In genomic region chr4:45789263-45789958, GRCm38 (mm10) we compare ENCODE assay signal across 9 mouse cellular contexts. TPM values are rescaled to one million over a fixed set of nuclear protein-coding genes. Genes with fewer than 3 reads are reported as not detected.
DNase-seq lines count a peak whose midpoint lies in the region; ATAC-seq lines count a peak whose summit lies in the region.
"Had no signal": no experiment of that assay in that cellular context is flagged by ENCODE, and none has a peak within 500 bp of the region (broad histone marks: within the 10 kb centered on the region; RNA-seq: fewer than 3 reads in every experiment).

No protein-coding gene starts in this region.

- no peaks in the 10 kb centered on the region for H3K36me3 ChIP-seq in kidney, embryonic 15.5 days
- no peaks in the 10 kb centered on the region for H3K36me3 ChIP-seq in heart, embryonic 16.5 days (ENCODE audit: control insufficient read depth, insufficient read depth)
- H3K36me3 ChIP-seq in midbrain, embryonic 10.5 days = no peaks in the 10 kb centered on the region
- H3K36me3 ChIP-seq: midbrain, embryonic 12.5 days had no signal

- peaks cover 22% of the 10 kb centered on the region; the same call in 1 of the 2 replicates for H3K4me1 ChIP-seq in kidney, embryonic 15.5 days
- peaks cover 25% of the 10 kb centered on the region for H3K4me1 ChIP-seq in heart, embryonic 16.5 days (ENCODE audit: control insufficient read depth, insufficient read depth, low read length)
- H3K4me1 ChIP-seq in midbrain, embryonic 10.5 days = peaks cover 33% of the 10 kb centered on the region

- H3K27me3 ChIP-seq in kidney, embryonic 15.5 days = no peaks in the 10 kb centered on the region; the same call in 1 of the 2 replicates
- peaks cover 4% of the 10 kb centered on the region; the same call in 1 of the 2 replicates for H3K27me3 ChIP-seq in heart, embryonic 16.5 days (ENCODE audit: control insufficient read depth, insufficient read depth, low read length)
- H3K27me3 ChIP-seq in midbrain, embryonic 10.5 days (ENCODE audit: low read depth, poor library complexity, severe bottlenecking) = peaks cover 40% of the 10 kb centered on the region

- no peak overlapping the region for H3K9ac ChIP-seq in kidney, embryonic 15.5 days
- peak overlapping the region; percentile 49 for H3K9ac ChIP-seq in heart, embryonic 16.5 days (ENCODE audit: low read length)
- H3K9ac ChIP-seq: midbrain, embryonic 12.5 days had no signal

- no peak overlapping the region for H3K4me2 ChIP-seq in kidney, embryonic 15.5 days
- H3K4me2 ChIP-seq in heart, embryonic 16.5 days (ENCODE audit: low read depth, low read length) = peak overlapping the region; percentile 42
- H3K4me2 ChIP-seq: midbrain, embryonic 12.5 days had no signal

- H3K9me3 ChIP-seq in kidney, embryonic 15.5 days (replicated peaks) = no peaks in the 10 kb centered on the region
- no peaks in the 10 kb centered on the region for H3K9me3 ChIP-seq in heart, embryonic 16.5 days (replicated peaks; ENCODE audit: control insufficient read depth, low read length)
- H3K9me3 ChIP-seq in midbrain, embryonic 10.5 days (replicated peaks) = no peaks in the 10 kb centered on the region
- H3K9me3 ChIP-seq: midbrain, embryonic 12.5 days had no signal

- no peak for ATAC-seq in kidney, embryonic 15.5 days (replicated peaks; ENCODE audit: low FRiP score)
- ATAC-seq in heart, embryonic 16.5 days (replicated peaks; ENCODE audit: extremely low read depth, insufficient read depth, low FRiP score) = peak; percentile 82

- DNase-seq in kidney, postnatal 14 days = peak; percentile 56
- DNase-seq in cerebellum, postnatal 36 days = peak; percentile 67 to 75
- peak; percentile 39 for DNase-seq in left cerebral cortex, adult 11 months (ENCODE audit: low spot score)
- DNase-seq in right cerebral cortex, postnatal 36 days (ENCODE audit: low spot score in 2 of 2) = peak; percentile 70 to 73
- no peak for DNase-seq in neural tube, embryonic 10.5 days (ENCODE audit: extremely low spot score, low spot score)
- DNase-seq in midbrain, embryonic 10.5 days (ENCODE audit: low spot score) = no peak

- 57% methylated on average over 13 of the region's 13 CpGs for WGBS in kidney, embryonic 15.5 days
- WGBS in heart, embryonic 16.5 days = 17% methylated on average over 13 of the region's 13 CpGs
- 72% methylated on average over 13 of the region's 13 CpGs for WGBS in midbrain, embryonic 10.5 days

- no peak overlapping the region for H3K27ac ChIP-seq in kidney, embryonic 15.5 days
- peak overlapping the region; percentile 75 for H3K27ac ChIP-seq in heart, embryonic 16.5 days (ENCODE audit: low read length)
- no peak overlapping the region; the same call in 1 of the 2 replicates for H3K27ac ChIP-seq in midbrain, embryonic 10.5 days (replicated peaks)
- H3K27ac ChIP-seq: midbrain, embryonic 12.5 days had no signal

- H3K4me3 ChIP-seq in kidney, embryonic 15.5 days (replicated peaks) = no peak overlapping the region
- no peak overlapping the region for H3K4me3 ChIP-seq in heart, embryonic 16.5 days (ENCODE audit: low read length)
- H3K4me3 ChIP-seq in midbrain, embryonic 10.5 days = no peak overlapping the region
- H3K4me3 ChIP-seq: midbrain, embryonic 12.5 days had no signal

RNA-seq across cellular contexts. Expression of gene Aldh1b1, which starts 9.4 kb away (rescaled TPM):
- polyA plus RNA-seq in kidney, embryonic 15.5 days (2015; fragmentation: Nextera tagmentation; extraction: Ambion mirVana) = 10.8 and 11.2 TPM in 2 replicates
- 173 and 184 TPM in 2 replicates for polyA plus RNA-seq in heart, embryonic 16.5 days (2015; fragmentation: Nextera tagmentation; extraction: Ambion mirVana)
- 4.6 and 5.1 TPM in 2 replicates for polyA plus RNA-seq in midbrain, embryonic 10.5 days (2016; fragmentation: Nextera tagmentation; extraction: Ambion mirVana)

RNA-seq across cellular contexts. Expression of gene Igfbpl1, which starts 37.3 kb away (rescaled TPM):
- 0.06 and 0.10 TPM in 2 replicates for polyA plus RNA-seq in kidney, embryonic 15.5 days (2015; fragmentation: Nextera tagmentation; extraction: Ambion mirVana)
- polyA plus RNA-seq in heart, embryonic 16.5 days (2015; fragmentation: Nextera tagmentation; extraction: Ambion mirVana) = 1.5 TPM in 2 replicates
- 13.8 and 23.1 TPM in 2 replicates for polyA plus RNA-seq in midbrain, embryonic 10.5 days (2016; fragmentation: Nextera tagmentation; extraction: Ambion mirVana)

RNA-seq across cellular contexts. Expression of gene Stra6l, which starts 59.1 kb away (rescaled TPM):
- polyA plus RNA-seq in kidney, embryonic 15.5 days (2015; fragmentation: Nextera tagmentation; extraction: Ambion mirVana) = 0.57 and 0.84 TPM in 2 replicates
- 0.05 and 0.12 TPM in 2 replicates for polyA plus RNA-seq in heart, embryonic 16.5 days (2015; fragmentation: Nextera tagmentation; extraction: Ambion mirVana)
- polyA plus RNA-seq in midbrain, embryonic 10.5 days (2016; fragmentation: Nextera tagmentation; extraction: Ambion mirVana) = 0.11 and 0.17 TPM in 2 replicates

Comparison
In these comparisons a context has a peak if more than half of its experiments do, and no peak if none do; other contexts are left out.
1. DNase-seq: peak in kidney, postnatal 14 days (single experiment), cerebellum, postnatal 36 days (2 of 2), left cerebral cortex, adult 11 months (single experiment) and right cerebral cortex, postnatal 36 days (2 of 2); none in neural tube, embryonic 10.5 days (single experiment) and midbrain, embryonic 10.5 days (single experiment).
2. RNA of gene Aldh1b1, which starts 9.4 kb away (polyA plus RNA-seq): 173 to 184 TPM in heart, embryonic 16.5 days; 10.8 to 11.2 TPM in kidney, embryonic 15.5 days and 4.6 to 5.1 TPM in midbrain, embryonic 10.5 days; every median in the first group is over 10 times any median in the second.